Comparison of ENCODE assay signal across 9 mouse cellular contexts in genomic region chr6:142514912-142515311, GRCm38 (mm10). TPM values are rescaled to one million over a fixed set of nuclear protein-coding genes. Genes with fewer than 3 reads are reported as not detected.
DNase-seq lines count a peak whose midpoint lies in the region; ATAC-seq and TF ChIP-seq lines count a peak whose summit lies in the region.
"Had no signal": no experiment of that assay in that cellular context is flagged by ENCODE, and none has a peak within 500 bp of the region (broad histone marks: within the 10 kb centered on the region; RNA-seq: fewer than 3 reads in every experiment).

No protein-coding gene starts in this region.

- H3K27me3 ChIP-seq in intestine, postnatal 0 days (replicated peaks; ENCODE audit: control insufficient read depth, insufficient read depth, low read length) = 0 out of 2 replicates have a peak, but pooled peaks cover 4% of the 10 kb centered on the region
- H3K27me3 ChIP-seq in intestine, embryonic 16.5 days (replicated peaks; ENCODE audit: control insufficient read depth, insufficient read depth, low read length) = no peaks in the 10 kb centered on the region
- H3K27me3 ChIP-seq: neural tube, embryonic 13.5 days had no signal

- H3K4me2 ChIP-seq in intestine, postnatal 0 days (replicated peaks; ENCODE audit: low read depth) = no peak overlapping the region
- no peak overlapping the region for H3K4me2 ChIP-seq in intestine, embryonic 16.5 days (ENCODE audit: low read depth, low read length)
- H3K4me2 ChIP-seq: neural tube, embryonic 13.5 days had no signal

- H3K4me1 ChIP-seq in intestine, postnatal 0 days (replicated peaks; ENCODE audit: control insufficient read depth, insufficient read depth, low read length) = no peaks in the 10 kb centered on the region
- no peaks in the 10 kb centered on the region for H3K4me1 ChIP-seq in intestine, embryonic 16.5 days (ENCODE audit: control insufficient read depth, insufficient read depth, low read length)

- H3K4me3 ChIP-seq in intestine, postnatal 0 days (ENCODE audit: low read depth, low read length) = no peak overlapping the region
- no peak overlapping the region for H3K4me3 ChIP-seq in intestine, embryonic 16.5 days (ENCODE audit: low read length)
- H3K4me3 ChIP-seq: neural tube, embryonic 13.5 days had no signal

- no peak overlapping the region for H3K9ac ChIP-seq in intestine, postnatal 0 days (ENCODE audit: low read depth, low read length)
- no peak overlapping the region for H3K9ac ChIP-seq in intestine, embryonic 16.5 days (ENCODE audit: low read depth, low read length)
- H3K9ac ChIP-seq: neural tube, embryonic 13.5 days had no signal

- no peak overlapping the region for H3K27ac ChIP-seq in intestine, postnatal 0 days (ENCODE audit: low read depth, low read length)
- no peak overlapping the region for H3K27ac ChIP-seq in intestine, embryonic 16.5 days (ENCODE audit: low read length)
- H3K27ac ChIP-seq: neural tube, embryonic 13.5 days had no signal

- peak; percentile 62 for TF ChIP-seq CTCF in intestine, postnatal 0 days (IDR thresholded peaks at IDR 0.05; ENCODE audit: low read depth)

- 6% methylated on average over 10 of the region's 10 CpGs for WGBS in intestine, postnatal 0 days
- 4% methylated on average over 10 of the region's 10 CpGs for WGBS in intestine, embryonic 16.5 days

- no peaks in the 10 kb centered on the region for H3K36me3 ChIP-seq in intestine, postnatal 0 days (ENCODE audit: control insufficient read depth, insufficient read depth)
- no peaks in the 10 kb centered on the region for H3K36me3 ChIP-seq in intestine, embryonic 16.5 days (ENCODE audit: control insufficient read depth, insufficient read depth, low read length)
- H3K36me3 ChIP-seq: neural tube, embryonic 13.5 days had no signal

- no peak for ATAC-seq in intestine, postnatal 0 days
- no peak for ATAC-seq in intestine, embryonic 16.5 days

- DNase-seq in ZHBTc4 (ENCODE audit: low read depth, low spot score) = peak; percentile 81
- DNase-seq in cerebellum, postnatal 25 days = peak; percentile 57 to 75
- DNase-seq in kidney, postnatal 14 days = peak; percentile 59
- peak; percentile 18 to 38 for DNase-seq in lung, adult 18-20 months
- peak; percentile 64 for DNase-seq in thymus, postnatal 0 days (ENCODE audit: low spot score)
- no peak for DNase-seq in heart, adult 9 months (ENCODE audit: low spot score in 2 of 2)

- no peaks in the 10 kb centered on the region for H3K9me3 ChIP-seq in intestine, postnatal 0 days (ENCODE audit: control insufficient read depth)
- no peaks in the 10 kb centered on the region for H3K9me3 ChIP-seq in intestine, embryonic 16.5 days (ENCODE audit: control insufficient read depth, low read length)
- H3K9me3 ChIP-seq: neural tube, embryonic 13.5 days had no signal

RNA-seq across cellular contexts. Expression of gene Ldhb, which starts 7.2 kb away (rescaled TPM):
- polyA plus RNA-seq in intestine, postnatal 0 days (2015; fragmentation: Nextera tagmentation; extraction: Ambion mirVana) = 39.5 and 41.4 TPM in 2 replicates
- 80.5 and 93.6 TPM in 2 replicates for polyA plus RNA-seq in intestine, embryonic 16.5 days (2015; fragmentation: Nextera tagmentation; extraction: Ambion mirVana)
- 527 and 536 TPM in 2 replicates for polyA plus RNA-seq in thymus, postnatal 0 days (2015; fragmentation: Nextera tagmentation; extraction: Ambion mirVana)

RNA-seq across cellular contexts. Expression of gene Gys2, which starts 42.0 kb away (rescaled TPM):
- polyA plus RNA-seq in intestine, postnatal 0 days (2015; fragmentation: Nextera tagmentation; extraction: Ambion mirVana) = not detected in 2 replicates
- polyA plus RNA-seq in intestine, embryonic 16.5 days (2015; fragmentation: Nextera tagmentation; extraction: Ambion mirVana) = 0.69 and 1.7 TPM in 2 replicates
- 0.67 and 0.88 TPM in 2 replicates for polyA plus RNA-seq in thymus, postnatal 0 days (2015; fragmentation: Nextera tagmentation; extraction: Ambion mirVana)
- polyA plus RNA-seq: neural tube, embryonic 13.5 days had no signal

RNA-seq across cellular contexts. Expression of gene Kcnj8, which starts 56.5 kb away (rescaled TPM):
- 28.7 and 29.8 TPM in 2 replicates for polyA plus RNA-seq in intestine, postnatal 0 days (2015; fragmentation: Nextera tagmentation; extraction: Ambion mirVana)
- 30.1 and 35.7 TPM in 2 replicates for polyA plus RNA-seq in intestine, embryonic 16.5 days (2015; fragmentation: Nextera tagmentation; extraction: Ambion mirVana)
- polyA plus RNA-seq in thymus, postnatal 0 days (2015; fragmentation: Nextera tagmentation; extraction: Ambion mirVana) = 11.2 and 12.1 TPM in 2 replicates

Comparison
In these comparisons a context has a peak if more than half of its experiments do, and no peak if none do; other contexts are left out.
1. DNase-seq: peak in ZHBTc4 (single experiment), cerebellum, postnatal 25 days (2 of 2), kidney, postnatal 14 days (single experiment), lung, adult 18-20 months (2 of 2) and thymus, postnatal 0 days (single experiment); none in heart, adult 9 months (0 of 2).